Mouse (Mus musculus) MEL (cell line): ENCODE results near the gene Rbfox3.

Source experiments
- CTCF ChIP-seq, 3 experiments: IDR thresholded peaks in 2 of 3; conservative IDR thresholded peaks in 1 of 3; 2 replicates each; pipeline ENCODE4 v1.5.1; 2011 to 2012; ENCODE audit warnings: low read length in 3 of 3, low read depth in 2 of 3, mild to moderate bottlenecking in 2 of 3, improper control_type of control experiment in 1 of 3, inconsistent platforms in 1 of 3, mixed read lengths in 1 of 3, moderate library complexity in 1 of 3; ENCODE audit not compliant: control insufficient read depth in 1 of 3, insufficient read depth in 1 of 3, poor library complexity in 1 of 3, severe bottlenecking in 1 of 3
- EP300 ChIP-seq, 2 experiments: IDR thresholded peaks; 2 replicates each; pipeline ENCODE4 v1.6.1; 2011; ENCODE audit warnings: improper control_type of control experiment in 2 of 2, low read length in 2 of 2, low read depth in 1 of 2, mild to moderate bottlenecking in 1 of 2
- POLR2A ChIP-seq, 2 experiments: IDR thresholded peaks; 2 replicates each; pipeline ENCODE4 v1.6.1; 2011 to 2012; ENCODE audit warnings: low read length in 2 of 2, mild to moderate bottlenecking in 2 of 2, control low read depth in 1 of 2, improper control_type of control experiment in 1 of 2, low read depth in 1 of 2, moderate library complexity in 1 of 2; ENCODE audit not compliant: control insufficient read depth in 1 of 2, insufficient read depth in 1 of 2, poor library complexity in 1 of 2
- POLR2AphosphoS2 ChIP-seq: IDR thresholded peaks from 2 replicates; pipeline ENCODE4 v1.6.1; 2011; ENCODE audit warnings: low read length, improper control_type of control experiment
- TCF12 ChIP-seq: IDR thresholded peaks from 2 replicates; pipeline ENCODE4 v1.6.1; 2014; ENCODE audit warnings: low read depth, mild to moderate bottlenecking, inconsistent platforms, low read length, improper control_type of control experiment, moderate library complexity
- UBTF ChIP-seq: IDR thresholded peaks from 2 replicates; pipeline ENCODE4 v1.6.1; 2012; ENCODE audit warnings: low read depth, mild to moderate bottlenecking, inconsistent platforms, low read length, improper control_type of control experiment, moderate library complexity, borderline replicate concordance; ENCODE audit not compliant: insufficient read depth

GRCm38 (mm10) chr11:118601484-118601883, 309.9 kb downstream of the Rbfox3 start:
- TF ChIP-seq EP300 (IDR thresholded peaks at IDR 0.05; ENCODE audit: low read depth in 1 of 2, low read length in 2 of 2) (no peak), UBTF (no peak), TCF12 (no peak), POLR2A (IDR thresholded peaks at IDR 0.05; ENCODE audit: control insufficient read depth in 1 of 2, insufficient read depth in 1 of 2, low read depth in 1 of 2, low read length in 2 of 2, poor library complexity in 1 of 2) (no peak), CTCF (IDR thresholded peaks at IDR 0.05 in 2 of 3, conservative IDR thresholded peaks at IDR 0.05 in 1 of 3; ENCODE audit: control insufficient read depth in 1 of 3, insufficient read depth in 1 of 3, low read depth in 2 of 3, low read length in 3 of 3, poor library complexity in 1 of 3, severe bottlenecking in 1 of 3) (no peak), POLR2AphosphoS2 (no peak)
